Mouse (Mus musculus): ENCODE results near the gene Rb1. TPM values are rescaled to one million over a fixed set of nuclear protein-coding genes. Genes with fewer than 3 reads are reported as not detected.
A peak's percentile ranks its signal among the peaks of the same experiment; 100 is the strongest.

Rb1 gene
- total RNA-seq, 2 experiments from 2014 or later: 16.1 to 23.7 TPM

DNA sequence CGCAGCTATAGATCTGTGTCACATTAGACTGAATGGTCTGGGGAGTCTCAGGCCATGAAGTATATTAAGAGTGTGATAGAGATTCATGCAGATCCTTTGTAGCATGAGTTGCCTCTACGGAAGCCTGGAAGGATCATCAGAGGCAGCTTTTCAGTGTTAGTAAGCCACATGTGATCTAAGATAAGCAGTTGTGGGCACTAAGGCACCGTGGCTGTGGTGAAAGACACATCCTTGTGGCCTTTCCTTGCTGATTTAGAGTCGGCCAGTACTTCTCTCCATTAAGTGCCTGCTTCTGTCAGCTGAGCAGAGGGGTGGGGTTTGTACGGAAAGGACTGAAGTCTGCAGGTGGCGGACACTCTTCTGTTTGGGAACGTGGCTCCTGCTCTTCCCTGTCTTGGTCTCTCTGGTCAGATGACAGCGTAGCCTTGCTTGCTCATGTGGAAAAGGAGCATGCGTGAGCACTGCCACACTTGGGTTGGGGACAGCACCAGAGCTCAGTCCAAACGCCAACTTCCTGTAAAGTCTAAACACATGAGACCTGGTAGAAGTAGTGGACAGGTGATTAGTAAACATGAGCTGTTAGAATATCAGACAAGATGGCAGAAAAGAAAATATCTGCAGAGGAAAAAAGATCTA lies 162.1 kb downstream of the Rb1 start:
- no peak for DNase-seq (ENCODE audit: low spot score in 2 of 2)

GRCm38 (mm10) chr14:73162192-73162800 lies 163.3 kb downstream of the Rb1 start:
- no peak for DNase-seq (ENCODE audit: low spot score in 2 of 2)

GRCm38 (mm10) chr14:73161303-73161702 lies 164.3 kb downstream of the Rb1 start:
- no peak for DNase-seq (ENCODE audit: low spot score in 2 of 2)

DNA sequence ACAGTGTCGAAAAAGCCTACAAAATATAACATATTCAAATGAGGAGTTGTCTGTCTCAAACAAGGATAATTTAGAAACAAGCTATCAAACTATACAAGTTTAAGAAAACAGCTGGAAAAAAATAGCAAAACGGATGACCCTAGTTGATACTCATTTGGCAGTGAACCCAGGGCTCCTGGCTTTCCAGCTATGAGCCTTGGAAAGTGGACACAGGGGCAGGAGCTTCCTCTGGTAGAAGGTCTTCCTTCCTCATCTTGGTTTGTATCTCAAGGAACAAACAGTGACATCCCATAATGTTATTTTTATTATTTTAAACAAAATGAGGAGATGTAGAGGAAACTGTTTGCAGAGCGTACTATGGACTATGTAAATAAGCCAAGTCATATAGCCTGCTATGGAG lies 177.5 kb downstream of the Rb1 start:
- no peak for DNase-seq (ENCODE audit: low spot score in 2 of 2)

- no peak for DNase-seq (ENCODE audit: low spot score in 2 of 2)
Observed at GRCm38 (mm10) chr14:73146721-73147120, 178.9 kb downstream of the Rb1 start.

DNA sequence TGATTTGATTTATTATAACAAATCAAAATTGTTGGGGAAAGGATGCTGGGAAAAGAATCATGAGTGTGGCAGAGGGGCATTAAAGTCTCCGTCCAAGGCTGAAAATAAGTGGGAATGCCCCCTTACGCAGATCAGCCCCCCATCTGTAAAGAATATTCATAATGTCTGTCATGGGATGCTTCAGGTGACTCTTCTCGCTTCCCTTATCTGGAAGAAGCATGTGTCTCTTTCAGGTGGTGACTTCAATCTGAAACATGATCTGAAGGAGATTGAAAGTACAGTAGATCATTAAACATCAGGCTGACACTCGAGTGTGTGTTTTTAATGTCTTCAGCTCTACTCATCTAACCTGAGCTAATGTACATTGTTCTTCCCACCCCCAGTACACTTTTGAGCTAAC lies 180.1 kb downstream of the Rb1 start:
- no peak for DNase-seq (ENCODE audit: low spot score in 2 of 2)

- DNase-seq (ENCODE audit: low spot score in 2 of 2): no peak
Observed at GRCm38 (mm10) chr14:73143710-73144420, 181.8 kb downstream of the Rb1 start.

- peak; percentile 65 to 67 for DNase-seq (ENCODE audit: low spot score in 2 of 2)
Observed at GRCm38 (mm10) chr14:73142896-73143709, 182.5 kb downstream of the Rb1 start.

GRCm38 (mm10) chr14:73142421-73142895 lies 183.2 kb downstream of the Rb1 start:
- DNase-seq (ENCODE audit: low spot score in 2 of 2): no peak

DNA sequence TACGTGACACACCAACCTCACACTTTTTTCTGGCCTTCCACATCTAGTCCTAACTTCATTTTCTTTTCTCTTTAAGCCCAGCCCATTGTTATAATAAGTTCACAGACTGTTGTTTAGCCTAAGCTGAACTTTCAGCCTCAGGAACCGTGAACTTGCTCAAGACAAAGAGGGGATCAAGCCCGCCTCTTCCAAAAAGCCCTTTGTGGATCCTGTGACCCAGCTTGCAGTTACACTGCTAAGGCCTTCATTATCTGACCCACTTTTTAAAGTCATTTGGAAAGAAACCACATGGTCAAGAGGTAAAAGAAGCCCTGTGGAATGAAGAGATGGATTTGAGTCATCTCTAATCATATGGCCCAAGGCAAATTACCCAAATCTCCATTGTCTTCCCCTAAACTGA lies 183.8 kb downstream of the Rb1 start:
- DNase-seq (ENCODE audit: low spot score in 2 of 2): no peak

GRCm38 (mm10) chr14:73139866-73140265 lies 185.8 kb downstream of the Rb1 start:
- no peak for DNase-seq (ENCODE audit: low spot score in 2 of 2)

DNA sequence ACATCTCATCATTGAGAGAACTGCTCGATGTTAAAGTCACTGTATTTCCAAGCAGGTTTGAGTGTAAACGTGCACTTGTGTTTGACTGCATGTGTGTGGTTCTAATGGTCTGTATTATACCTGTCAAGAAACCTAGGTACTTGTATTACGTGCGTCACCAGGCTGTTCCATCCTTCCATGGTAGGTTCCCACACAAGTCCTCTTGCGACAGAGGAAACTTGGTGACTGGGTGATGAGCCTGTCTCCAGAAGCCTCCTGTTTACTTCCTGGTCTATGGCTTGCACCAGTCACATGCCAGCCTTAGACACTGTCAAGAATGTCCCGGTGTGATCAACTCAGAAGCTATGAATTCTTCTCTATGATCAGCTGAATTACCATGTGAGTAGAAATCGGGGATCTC lies 187.1 kb downstream of the Rb1 start:
- no peak for DNase-seq (ENCODE audit: low spot score in 2 of 2)

GRCm38 (mm10) chr14:73137234-73137633 lies 188.4 kb downstream of the Rb1 start:
- no peak for DNase-seq (ENCODE audit: low spot score in 2 of 2)

Small RNA genes within 50 kb of the gene (microRNA-seq; reads per million reads assigned to microRNA genes)
- not detected for gene Mir687

Other genes starting within 250 kb of the Rb1 start
- gene Rcbtb2, start 202.8 kb downstream of the Rb1 start, total RNA-seq (2021): 10 to 100 TPM; 47.0 to 48.8 TPM
- gene Lpar6, start 87.9 kb downstream of the Rb1 start, total RNA-seq (2021): 1 to 10 TPM; 6.2 to 6.9 TPM
- 100 to 1,000 TPM; 885 to 908 TPM for gene Itm2b, start 59.5 kb upstream of the Rb1 start, total RNA-seq (2021)
- gene Med4, start 184.2 kb upstream of the Rb1 start, total RNA-seq (2021): 10 to 100 TPM; 36.2 to 38.5 TPM
- 100 to 1,000 TPM; 205 to 240 TPM for gene Sucla2, start 199.5 kb upstream of the Rb1 start, total RNA-seq (2021)
- 1 to 10 TPM; 5.0 to 7.0 TPM for gene Nudt15, start 222.4 kb upstream of the Rb1 start, total RNA-seq (2021)

All from adrenal gland, postnatal 4 days (tissue).